Mouse (Mus musculus) intestine, embryonic 14.5 days (tissue): ENCODE measurements at regions not wholly inside any gene's neighbourhood (a gene's known extent, or its start where the extent isn't known, plus 50 kb on each side); places are given as distances from the start of the nearest gene placed in this dataset.

Experiments used
- ATAC-seq: fragments of 200-750 bp; cut with Nextera tagmentation; replicated peaks from 2 replicates; pipeline ENCODE4 v1.8.0; 2017; ENCODE audit warnings: low read depth, moderate number of reproducible peaks, moderate TSS enrichment, moderate library complexity; ENCODE audit not compliant: low FRiP score, low TSS enrichment
- DNase-seq: peaks from one replicate; pipeline ENCODE4 v3.0.0-alpha.2; 2018; ENCODE audit warnings: low spot score
- H3K27ac ChIP-seq: fragments of 300-500 bp; sonication (generic); 2 replicates; pipeline ENCODE4 v1.5.1; 2014; ENCODE audit warnings: low read depth, mild to moderate bottlenecking, control low read depth
- H3K27me3 ChIP-seq: fragments of 300-500 bp; sonication (generic); replicated peaks from 2 replicates; pipeline ENCODE4 v1.6.1; 2014; ENCODE audit warnings: low read length, control low read depth; ENCODE audit not compliant: control insufficient read depth, insufficient read depth
- H3K36me3 ChIP-seq: fragments of 300-500 bp; sonication (generic); 2 replicates; pipeline ENCODE4 v1.6.1; 2014; ENCODE audit warnings: low read length, control low read depth; ENCODE audit not compliant: control insufficient read depth, insufficient read depth
- H3K4me1 ChIP-seq: fragments of 300-500 bp; sonication (generic); replicated peaks from 2 replicates; pipeline ENCODE4 v1.6.1; 2014; ENCODE audit warnings: low read length, control low read depth, mixed read lengths; ENCODE audit not compliant: control insufficient read depth, insufficient read depth
- H3K4me2 ChIP-seq: fragments of 300-500 bp; sonication (generic); 2 replicates; pipeline ENCODE4 v1.6.1; 2014; ENCODE audit warnings: low read length
- H3K4me3 ChIP-seq: fragments of 300-500 bp; sonication (generic); 2 replicates; pipeline ENCODE4 v1.5.1; 2014; ENCODE audit warnings: low read depth, low read length, control low read depth, mixed read lengths
- H3K9ac ChIP-seq: fragments of 300-500 bp; sonication (generic); 2 replicates; pipeline ENCODE4 v1.6.1; 2014; ENCODE audit warnings: mild to moderate bottlenecking, low read length
- H3K9me3 ChIP-seq: fragments of 300-500 bp; sonication (generic); 2 replicates; pipeline ENCODE4 v1.6.1; 2016; ENCODE audit warnings: low read length, control low read depth; ENCODE audit not compliant: control insufficient read depth
- WGBS: fragments of 180-500 bp; shearing (Covaris S2); extraction: QIAGEN DNeasy Blood & Tissue Kit; methylation state at CpG from one replicate; pipeline ENCODE4 v1.1.7; 2014; 5-methylcytosine and 5-hydroxymethylcytosine counted together

- Histone ChIP-seq H3K36me3 (no peaks in the 10 kb centered on the region), H3K27me3 (no peaks in the 10 kb centered on the region), H3K4me1 (no peaks in the 10 kb centered on the region), H3K9me3 (no peaks in the 10 kb centered on the region), H3K9ac (no peak overlapping the region), H3K4me3 (no peak overlapping the region), H3K27ac (no peak overlapping the region), H3K4me2 (no peak overlapping the region)
- ATAC-seq (no peak), DNase-seq (no peak)
- WGBS, result 90% methylated on average over 3 of the region's 3 CpGs
Measured at GRCm38 (mm10) chr1:184326191-184326590, 292.1 kb upstream of the 1700056E22Rik start.

GRCm38 (mm10) chr1:184324234-184324633 is 290.1 kb upstream of the 1700056E22Rik start:
- 76% methylated on average over 2 of the region's 2 CpGs for WGBS
- Histone ChIP-seq H3K4me1 (no peaks in the 10 kb centered on the region), H3K4me3 (no peak overlapping the region), H3K9me3 (no peaks in the 10 kb centered on the region), H3K27ac (no peak overlapping the region), H3K27me3 (no peaks in the 10 kb centered on the region), H3K9ac (no peak overlapping the region), H3K36me3 (no peaks in the 10 kb centered on the region), H3K4me2 (no peak overlapping the region)
- DNase-seq (no peak), ATAC-seq (no peak)

- H3K9ac ChIP-seq, result no peak overlapping the region
- no peak overlapping the region for H3K4me3 ChIP-seq
- no peaks in the 10 kb centered on the region for H3K9me3 ChIP-seq
- H3K36me3 ChIP-seq, result no peaks in the 10 kb centered on the region
- H3K27me3 ChIP-seq, result no peaks in the 10 kb centered on the region
- no peaks in the 10 kb centered on the region for H3K4me1 ChIP-seq
- DNase-seq (no peak), ATAC-seq (no peak)
- 71% methylated on average over 3 of the region's 3 CpGs for WGBS
- H3K27ac ChIP-seq, result no peak overlapping the region
- H3K4me2 ChIP-seq, result no peak overlapping the region
Measured at GRCm38 (mm10) chr1:184320521-184321177, 286.5 kb upstream of the 1700056E22Rik start.

- Histone ChIP-seq H3K9ac (no peak overlapping the region), H3K4me3 (no peak overlapping the region), H3K27me3 (no peaks in the 10 kb centered on the region), H3K9me3 (no peaks in the 10 kb centered on the region), H3K27ac (no peak overlapping the region), H3K36me3 (no peaks in the 10 kb centered on the region), H3K4me2 (no peak overlapping the region), H3K4me1 (no peaks in the 10 kb centered on the region)
- no peak for ATAC-seq
- no peak for DNase-seq
- 90% methylated on average over 19 of the region's 19 CpGs for WGBS
Measured at GRCm38 (mm10) chr1:184310185-184310815, 276.2 kb upstream of the 1700056E22Rik start.

GRCm38 (mm10) chr1:184304813-184305212 is 270.7 kb upstream of the 1700056E22Rik start:
- Histone ChIP-seq H3K4me1 (no peaks in the 10 kb centered on the region; the same call in 1 of the 2 replicates), H3K9ac (no peak overlapping the region), H3K27me3 (no peaks in the 10 kb centered on the region), H3K9me3 (no peaks in the 10 kb centered on the region), H3K36me3 (no peaks in the 10 kb centered on the region), H3K4me3 (no peak overlapping the region), H3K27ac (no peak overlapping the region), H3K4me2 (no peak overlapping the region)
- DNase-seq, result no peak
- no peak for ATAC-seq
- 81% methylated on average over 4 of the region's 4 CpGs for WGBS

- Histone ChIP-seq H3K4me1 (no peaks in the 10 kb centered on the region; the same call in 1 of the 2 replicates), H3K4me3 (no peak overlapping the region), H3K9ac (no peak overlapping the region), H3K27me3 (no peaks in the 10 kb centered on the region), H3K9me3 (no peaks in the 10 kb centered on the region), H3K4me2 (no peak overlapping the region), H3K36me3 (no peaks in the 10 kb centered on the region), H3K27ac (no peak overlapping the region)
- 89% methylated on average over 4 of the region's 4 CpGs for WGBS
- ATAC-seq (no peak), DNase-seq (no peak)
Measured at GRCm38 (mm10) chr1:184304204-184304603, 270.1 kb upstream of the 1700056E22Rik start.

- ATAC-seq, result no peak
- no peaks in the 10 kb centered on the region for H3K36me3 ChIP-seq
Measured at GRCm38 (mm10) chr1:184298701-184299100, 264.6 kb upstream of the 1700056E22Rik start.

GRCm38 (mm10) chr1:184297001-184297740 is 263.1 kb upstream of the 1700056E22Rik start:
- DNase-seq, result no peak
- H3K4me2 ChIP-seq, result no peak overlapping the region

More at GRCm38 (mm10) chr1:184298701-184299100, 264.6 kb upstream of the 1700056E22Rik start:
- no peaks in the 10 kb centered on the region for H3K9me3 ChIP-seq
- H3K27ac ChIP-seq, result no peak overlapping the region
- 42% methylated on average over 1 of the region's 1 CpGs for WGBS
- H3K4me1 ChIP-seq, result peaks cover 5% of the 10 kb centered on the region; the same call in 1 of the 2 replicates
- no peak overlapping the region for H3K9ac ChIP-seq
- no peak overlapping the region for H3K4me2 ChIP-seq
- no peak overlapping the region for H3K4me3 ChIP-seq
- H3K27me3 ChIP-seq, result no peaks in the 10 kb centered on the region
- no peak for DNase-seq

More at GRCm38 (mm10) chr1:184297001-184297740, 263.1 kb upstream of the 1700056E22Rik start:
- H3K9me3 ChIP-seq, result no peaks in the 10 kb centered on the region
- 62% methylated on average over 4 of the region's 4 CpGs for WGBS
- no peak for ATAC-seq
- no peak overlapping the region for H3K9ac ChIP-seq
- H3K27ac ChIP-seq, result no peak overlapping the region
- H3K36me3 ChIP-seq, result no peaks in the 10 kb centered on the region
- no peak overlapping the region for H3K4me3 ChIP-seq
- 0 out of 2 replicates have a peak, but pooled peaks cover 5% of the 10 kb centered on the region for H3K4me1 ChIP-seq
- no peaks in the 10 kb centered on the region for H3K27me3 ChIP-seq
